Mouse (Mus musculus): ENCODE measurements around the gene Trpv2.

- TF ChIP-seq CTCF (IDR thresholded peaks at IDR 0.05; ENCODE audit: low read depth, low read length) (no peak), POLR2A (IDR thresholded peaks at IDR 0.05; ENCODE audit: borderline replicate concordance, low read depth, low read length) (no peak)
Observed at GRCm38 (mm10) chr11:62645732-62646494, 71.6 kb downstream of the Trpv2 start.

Measured in bone marrow macrophage, adult 2 months (primary cell).